Mouse (Mus musculus): ENCODE measurements around the gene Rpia.
"Not testable (repeated sequence)": the region's sequence is repeated elsewhere in the genome, so short reads cannot be mapped to it uniquely, and the experiment has no call there.

The Rpia gene

DNA sequence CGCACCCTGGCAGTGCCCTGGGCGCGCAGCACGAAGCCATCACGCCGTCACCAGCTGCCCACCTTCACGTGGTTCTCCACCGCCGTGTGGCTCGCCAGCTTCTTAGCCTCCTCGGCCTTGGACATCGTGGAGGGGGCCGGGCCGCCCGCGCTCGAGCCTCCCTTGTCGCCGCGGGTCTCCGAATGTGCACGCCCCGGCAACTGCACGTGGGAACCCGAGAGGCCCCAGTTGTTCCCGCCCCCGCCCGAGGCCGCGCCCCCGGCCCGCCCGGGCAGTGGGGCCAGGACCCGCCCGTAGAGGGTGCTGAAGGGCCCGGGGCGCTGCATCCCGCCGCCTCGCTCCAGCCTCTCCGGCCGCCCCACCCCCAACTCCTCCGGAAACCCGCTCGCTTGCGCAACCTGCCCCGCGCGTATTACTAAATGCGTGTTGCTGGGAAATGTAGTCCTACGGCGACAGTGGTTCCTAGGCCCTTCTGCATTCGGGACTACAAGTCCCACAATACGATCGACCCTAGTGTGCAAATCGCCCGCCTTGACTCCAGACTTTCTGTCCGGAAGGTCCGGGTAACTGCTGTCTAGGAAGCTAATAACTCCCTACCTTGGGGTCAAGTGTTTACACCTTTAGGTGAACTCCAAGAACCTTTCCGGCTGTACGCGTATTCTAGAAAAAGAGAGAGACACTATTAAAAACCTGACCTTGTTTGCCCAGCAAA, at the start of gene Rpia:
Rpia (minus strand) TSS at position 409 of the 712 bp plus-strand sequence.
- DNase-seq (ENCODE audit: low read depth, low spot score), result peak; percentile 98

DNA sequence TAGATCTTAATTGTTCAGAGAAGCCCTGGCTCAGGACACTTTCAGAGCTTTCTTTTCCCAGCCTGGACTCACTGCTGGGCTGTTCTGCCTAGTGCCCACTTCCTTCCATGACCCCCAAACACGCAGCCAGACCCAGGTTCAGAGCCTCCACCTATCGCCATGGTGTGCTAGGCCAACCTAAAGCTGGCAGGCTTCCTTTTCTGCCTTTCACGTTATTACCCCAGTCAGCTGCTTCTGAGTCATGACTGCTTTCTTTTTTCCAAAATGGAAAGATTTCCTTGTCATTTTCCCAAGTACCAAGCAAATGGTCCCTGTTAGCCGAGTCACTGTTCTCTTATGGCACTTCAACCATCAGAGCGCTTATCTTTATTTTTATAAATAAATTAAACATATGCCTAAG, 48.2 kb upstream of the Rpia start:
- DNase-seq (ENCODE audit: low read depth, low spot score), result no peak

DNA sequence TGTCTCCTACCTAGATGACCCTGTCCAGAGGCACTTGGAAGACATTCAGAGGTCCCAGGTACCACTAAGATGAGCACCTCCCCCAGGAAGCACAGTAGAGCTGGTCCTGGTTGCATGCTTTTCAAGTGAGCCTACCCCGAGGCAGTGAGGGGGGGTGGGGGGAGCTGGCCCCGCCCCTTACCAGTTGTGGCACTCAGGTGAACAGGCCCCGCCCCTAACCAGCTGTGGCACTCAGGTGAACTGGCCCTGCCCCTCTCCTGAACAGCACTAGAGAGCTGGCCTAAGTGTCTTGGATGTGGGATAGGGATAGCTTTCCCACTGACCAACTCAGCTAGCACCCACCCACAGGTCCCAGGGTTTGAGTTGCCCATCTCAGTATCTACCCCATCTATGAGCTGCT, 46.5 kb upstream of the Rpia start:
- DNase-seq (ENCODE audit: low read depth, low spot score), result no peak

DNA sequence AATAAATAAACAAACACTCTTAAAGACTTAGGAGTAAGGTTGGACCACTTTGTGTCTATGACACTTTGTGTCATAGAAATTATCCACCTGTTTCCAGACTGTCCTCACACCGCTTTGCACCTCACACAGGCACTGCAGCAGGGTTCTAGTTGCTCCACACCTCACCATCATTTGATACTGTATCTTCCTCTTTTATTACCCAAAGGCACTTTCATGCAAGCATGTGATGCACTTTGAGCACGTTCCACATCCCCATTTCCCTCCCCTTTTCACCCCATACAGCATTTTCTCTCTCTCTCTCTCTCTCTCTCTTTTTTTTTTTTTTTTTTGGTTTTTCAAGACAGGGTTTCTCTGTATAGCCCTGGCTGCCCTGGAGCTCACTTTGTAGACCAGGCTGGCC, 45.3 kb upstream of the Rpia start:
- no peak for DNase-seq (ENCODE audit: low read depth, low spot score)

DNA sequence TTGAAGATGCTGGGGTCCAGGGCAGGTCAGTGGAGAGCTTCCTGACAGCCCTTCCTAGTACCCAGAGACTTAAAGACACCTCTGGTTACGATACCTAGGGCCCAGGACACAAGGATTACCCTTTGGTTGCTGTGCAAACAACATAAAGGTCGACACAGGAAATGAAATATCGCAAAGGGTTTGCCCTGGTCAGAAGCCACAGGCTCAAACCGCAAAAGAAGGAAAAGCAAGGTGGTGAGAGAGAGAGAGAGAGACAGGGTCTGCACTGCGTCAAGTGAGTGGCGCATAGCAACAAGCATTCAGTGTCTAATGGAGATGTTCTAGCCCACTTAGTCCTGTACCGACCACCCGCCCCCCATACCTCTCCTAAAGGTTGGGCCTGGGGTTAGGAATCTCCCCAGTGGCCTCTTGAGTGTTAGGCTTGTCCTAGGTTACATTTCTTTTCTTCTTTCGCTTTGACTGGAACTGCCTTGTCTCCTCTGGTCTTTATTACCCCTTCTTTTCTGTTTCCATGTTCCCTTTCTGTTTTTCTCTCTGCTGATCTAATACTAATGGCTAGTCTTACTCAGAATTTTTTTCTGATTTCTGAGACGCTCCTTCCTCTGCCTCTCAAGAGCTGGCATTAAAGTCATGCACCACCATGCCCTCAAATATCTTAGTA, 39.3 kb upstream of the Rpia start:
- DNase-seq (ENCODE audit: low read depth, low spot score), result no peak

GRCm38 (mm10) chr6:70830552-70830951, 38.5 kb upstream of the Rpia start:
- no peak for DNase-seq (ENCODE audit: low read depth, low spot score)

GRCm38 (mm10) chr6:70829451-70829850, 37.4 kb upstream of the Rpia start:
- DNase-seq (ENCODE audit: low read depth, low spot score), result no peak

DNA sequence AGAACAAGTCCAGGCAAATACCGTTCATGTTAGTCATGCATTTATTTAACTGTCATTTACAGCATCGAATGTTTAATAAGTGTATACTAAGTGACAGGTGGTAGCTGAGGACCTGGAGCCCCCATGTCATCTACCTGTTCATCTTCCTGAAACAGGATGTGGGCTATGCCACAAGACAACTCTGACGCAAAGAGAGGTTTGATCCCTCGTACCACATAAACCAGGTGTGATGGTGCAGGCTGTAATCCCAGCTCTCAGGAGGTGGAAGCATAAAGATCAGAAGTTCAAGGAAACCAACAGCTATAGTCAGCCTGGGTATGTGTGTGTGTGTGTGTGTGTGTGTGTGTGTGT, 32.9 kb upstream of the Rpia start:
- no peak for DNase-seq (ENCODE audit: low read depth, low spot score)

GRCm38 (mm10) chr6:70824085-70824986, 32.3 kb upstream of the Rpia start:
- peak; percentile 60 for DNase-seq (ENCODE audit: low read depth, low spot score)

- not testable (repeated sequence) for DNase-seq (ENCODE audit: low read depth, low spot score)
Measured at GRCm38 (mm10) chr6:70823277-70823676, 31.2 kb upstream of the Rpia start.

GRCm38 (mm10) chr6:70822386-70822910, 30.4 kb upstream of the Rpia start:
- no peak for DNase-seq (ENCODE audit: low read depth, low spot score)

GRCm38 (mm10) chr6:70821566-70821965, 29.5 kb upstream of the Rpia start:
- DNase-seq (ENCODE audit: low read depth, low spot score), result no peak

- no peak for DNase-seq (ENCODE audit: low read depth, low spot score)
Measured at GRCm38 (mm10) chr6:70815471-70815870, 23.4 kb upstream of the Rpia start.

- no peak for DNase-seq (ENCODE audit: low read depth, low spot score)
Measured at GRCm38 (mm10) chr6:70814629-70814950, 22.6 kb upstream of the Rpia start.

DNA sequence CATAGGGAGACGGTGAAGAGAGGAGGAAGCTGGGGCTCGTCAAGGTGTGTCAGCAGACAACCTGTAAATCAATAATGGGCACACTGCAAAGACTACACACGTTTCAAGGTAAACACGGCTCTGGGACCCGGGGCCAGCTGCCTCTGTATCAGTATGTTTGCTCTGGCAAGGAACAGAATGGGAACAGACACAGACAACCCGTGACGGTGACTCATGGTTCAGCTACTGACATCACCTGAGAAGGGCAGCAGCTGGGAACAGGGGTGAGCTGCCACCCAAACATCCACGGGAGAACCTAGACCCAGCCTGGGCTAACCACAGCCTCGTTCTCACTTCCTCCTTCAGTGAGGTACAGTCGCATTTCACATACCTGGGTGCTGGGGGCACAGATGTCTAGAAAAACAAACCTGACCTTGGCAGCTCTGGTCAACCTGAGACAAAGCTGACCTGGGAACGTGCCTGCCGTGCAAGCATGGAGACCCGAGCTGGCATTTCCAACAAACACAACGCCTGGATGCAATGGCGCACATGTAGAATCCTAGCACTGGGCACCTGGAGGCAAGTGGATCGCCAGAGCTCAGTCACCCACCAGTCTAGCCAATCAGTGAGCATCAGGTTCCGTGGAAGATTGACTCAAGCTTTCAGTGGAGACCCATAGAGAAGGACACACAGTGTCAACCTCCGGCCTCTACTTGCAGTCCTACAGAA, 22.0 kb upstream of the Rpia start:
- no peak for DNase-seq (ENCODE audit: low read depth, low spot score)

- no peak for DNase-seq (ENCODE audit: low read depth, low spot score)
Measured at GRCm38 (mm10) chr6:70812526-70812895, 20.5 kb upstream of the Rpia start.

DNA sequence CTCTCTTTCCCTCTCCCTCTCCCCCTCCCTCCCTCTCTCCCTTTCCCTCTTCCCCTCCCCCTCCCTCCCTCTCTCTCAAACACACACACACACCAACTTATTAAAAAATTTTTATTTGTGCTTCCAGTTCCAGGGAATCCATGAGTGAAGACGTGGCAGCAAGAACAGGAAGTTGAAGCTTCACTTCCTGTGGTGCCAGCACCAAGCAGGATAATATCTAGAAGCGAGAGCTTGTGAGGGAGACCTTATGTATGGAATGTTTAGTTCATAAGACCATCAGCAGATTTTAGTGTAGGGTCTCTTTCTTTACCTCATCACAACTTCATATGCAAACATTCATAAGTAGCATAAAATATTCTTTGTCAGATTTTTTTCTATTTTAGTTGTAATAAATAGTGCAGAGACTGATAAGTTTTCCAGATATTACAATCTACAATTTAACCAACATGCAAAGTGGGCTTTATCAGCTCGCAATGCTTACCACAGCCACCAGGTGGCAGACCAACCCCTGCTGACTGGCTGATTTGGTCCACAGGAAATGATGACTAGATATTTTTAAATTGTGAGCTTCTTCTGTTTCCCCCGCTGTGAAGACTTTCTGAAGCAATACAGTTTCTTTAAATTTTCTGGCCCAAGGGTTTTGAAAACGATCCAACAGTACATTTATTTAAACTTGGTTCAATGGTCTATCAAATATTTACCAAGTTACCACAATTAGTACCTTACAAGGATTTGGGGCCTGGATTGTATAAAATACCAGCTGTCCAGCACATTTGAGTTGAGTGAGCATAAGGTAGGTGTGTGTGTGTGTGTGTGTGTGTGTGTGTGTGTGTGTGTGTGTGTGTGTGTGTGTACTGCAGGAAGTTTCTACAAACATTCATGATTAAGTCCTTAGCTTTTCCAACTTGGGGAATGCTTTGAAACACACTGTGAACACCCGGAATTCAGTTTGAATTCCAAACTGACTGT, 19.8 kb upstream of the Rpia start:
- DNase-seq (ENCODE audit: low read depth, low spot score), result peak; percentile 54

DNA sequence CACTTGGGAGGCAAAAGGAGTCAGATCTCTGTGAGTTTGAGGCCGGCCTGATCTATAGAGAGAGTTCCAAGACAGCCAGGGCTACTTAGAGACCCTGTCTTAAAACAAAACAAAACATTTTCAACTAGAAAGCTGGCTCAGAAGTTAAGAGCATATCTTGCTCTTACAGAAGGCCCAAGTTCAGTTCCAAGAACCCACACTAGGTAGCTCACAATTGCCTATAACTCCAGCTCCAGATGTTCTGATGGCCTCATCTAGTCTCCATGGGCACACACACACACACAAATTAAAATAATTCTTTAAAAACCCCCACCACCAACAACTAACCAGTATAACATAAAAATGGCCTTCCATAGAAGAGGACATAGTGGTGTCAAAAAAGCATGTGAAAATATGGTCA, 18.5 kb upstream of the Rpia start:
- no peak for DNase-seq (ENCODE audit: low read depth, low spot score)

GRCm38 (mm10) chr6:70806514-70806912, 14.5 kb upstream of the Rpia start:
- DNase-seq (ENCODE audit: low read depth, low spot score), result no peak

- DNase-seq (ENCODE audit: low read depth, low spot score), result no peak
Measured at GRCm38 (mm10) chr6:70805820-70806513, 13.9 kb upstream of the Rpia start.

Measured in skeletal muscle tissue, adult 2 months (tissue).